Mouse (Mus musculus): ENCODE measurements around the gene Tecpr2. TPM values are rescaled to one million over a fixed set of nuclear protein-coding genes. Genes with fewer than 3 reads are reported as not detected.

The Tecpr2 gene
- polyA plus RNA-seq, 1 experiment from 2014 or later, result 1.2 TPM

DNA sequence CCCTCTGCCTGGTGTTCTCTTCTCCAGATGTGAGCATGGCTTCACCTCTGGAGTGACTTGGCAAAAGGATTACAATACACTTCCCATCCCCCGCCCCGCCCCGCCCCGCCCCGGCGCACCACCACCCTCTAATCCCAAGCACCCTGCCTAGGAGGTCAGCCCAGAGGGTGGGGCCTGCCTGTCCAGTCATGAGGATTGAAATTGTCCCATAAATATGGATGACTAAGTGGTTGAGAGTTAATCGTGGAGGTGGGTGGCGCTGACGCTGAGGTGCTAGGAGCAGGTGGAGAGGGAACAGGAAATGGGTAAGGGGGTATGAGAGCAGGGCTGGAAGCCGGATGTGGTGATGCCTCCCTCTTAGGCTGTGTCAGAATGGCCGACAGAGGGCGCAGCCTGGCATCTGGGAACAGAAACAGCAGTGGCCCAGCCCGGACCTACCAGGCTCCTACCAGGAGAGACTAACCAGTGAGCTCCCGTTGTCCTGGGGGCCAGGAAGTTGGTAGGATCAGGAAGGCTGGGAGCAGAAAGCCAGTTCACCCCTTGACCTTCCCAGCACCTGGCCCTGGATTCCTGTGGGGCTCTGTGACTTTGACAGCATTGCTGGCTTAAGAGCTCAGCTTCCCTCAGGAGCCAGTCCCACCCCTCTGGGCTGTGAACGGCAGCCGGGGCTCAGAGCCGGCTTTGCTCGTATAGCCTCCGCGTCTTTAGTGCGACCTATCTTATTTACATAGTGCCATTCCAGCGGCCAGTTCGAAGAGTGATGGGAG lies 102.5 kb downstream of the Tecpr2 start:
- no peaks in the 10 kb centered on the region for H3K27me3 ChIP-seq (ENCODE audit: control insufficient read depth, insufficient read depth, low read length)
- WGBS, result 6% methylated on average over 23 of the region's 23 CpGs
- peak overlapping the region; percentile 43 for H3K4me3 ChIP-seq (ENCODE audit: low read depth, low read length)
- peak overlapping the region; percentile 64 for H3K4me2 ChIP-seq (replicated peaks; ENCODE audit: low read depth)
- H3K9me3 ChIP-seq (ENCODE audit: control insufficient read depth, low read length), result no peaks in the 10 kb centered on the region
- peak; percentile 90 for DNase-seq (ENCODE audit: low spot score)
- H3K4me1 ChIP-seq (replicated peaks; ENCODE audit: control insufficient read depth, insufficient read depth), result no peaks in the 10 kb centered on the region
- peak overlapping the region; percentile 90 for H3K27ac ChIP-seq (replicated peaks)
- peak overlapping the region; percentile 45 for H3K9ac ChIP-seq (ENCODE audit: low read length)
- no peaks in the 10 kb centered on the region for H3K36me3 ChIP-seq (ENCODE audit: control insufficient read depth, insufficient read depth, low read length)
- ATAC-seq (ENCODE audit: low FRiP score, low TSS enrichment), result peak; percentile 91
- TF ChIP-seq CTCF (IDR thresholded peaks at IDR 0.05; ENCODE audit: low read depth) (peak; percentile 81), EP300 (optimal IDR thresholded peaks at IDR 0.05) (no peak)

DNA sequence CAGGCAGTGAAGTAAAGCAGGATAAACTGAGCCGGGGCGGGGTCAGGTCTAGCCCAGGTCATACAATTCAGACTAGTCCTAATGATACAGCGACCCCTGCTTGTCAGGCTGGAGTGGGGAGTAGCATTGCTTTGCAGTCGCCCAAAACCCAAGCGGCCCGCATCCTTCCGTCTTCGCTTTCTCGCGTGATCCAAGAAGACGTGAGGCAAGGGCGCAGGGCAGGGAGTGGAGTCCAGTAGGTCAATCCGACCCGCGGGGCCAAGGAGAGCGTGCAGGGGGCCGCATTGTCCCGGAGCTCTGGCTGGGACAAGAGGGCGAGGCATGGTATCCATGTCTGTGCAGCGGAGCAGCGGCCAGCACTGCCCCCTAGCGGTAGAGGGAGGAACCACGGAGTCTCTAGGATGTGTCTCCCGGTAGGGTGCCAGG lies 103.1 kb downstream of the Tecpr2 start:
- no peaks in the 10 kb centered on the region for H3K36me3 ChIP-seq (ENCODE audit: control insufficient read depth, insufficient read depth, low read length)

GRCm38 (mm10) chr12:110992771-110993170 lies 103.7 kb downstream of the Tecpr2 start:
- no peak overlapping the region; the same call in 1 of the 2 replicates for H3K4me3 ChIP-seq (ENCODE audit: low read depth, low read length)
- WGBS, result 79% methylated on average over 12 of the region's 12 CpGs
- no peak for ATAC-seq (ENCODE audit: low FRiP score, low TSS enrichment)
- no peak for DNase-seq (ENCODE audit: low spot score)
- H3K27ac ChIP-seq (replicated peaks), result peak overlapping the region; percentile 90
- no peaks in the 10 kb centered on the region for H3K27me3 ChIP-seq (ENCODE audit: control insufficient read depth, insufficient read depth, low read length)
- H3K36me3 ChIP-seq (ENCODE audit: control insufficient read depth, insufficient read depth, low read length), result no peaks in the 10 kb centered on the region
- H3K9me3 ChIP-seq (ENCODE audit: control insufficient read depth, low read length), result no peaks in the 10 kb centered on the region
- peak overlapping the region; percentile 45; the same call in 1 of the 2 replicates for H3K9ac ChIP-seq (ENCODE audit: low read length)
- H3K4me2 ChIP-seq (replicated peaks; ENCODE audit: low read depth), result peak overlapping the region; percentile 64
- no peak for TF ChIP-seq EP300 (optimal IDR thresholded peaks at IDR 0.05)
- TF ChIP-seq CTCF (IDR thresholded peaks at IDR 0.05; ENCODE audit: low read depth), result no peak
- no peaks in the 10 kb centered on the region for H3K4me1 ChIP-seq (replicated peaks; ENCODE audit: control insufficient read depth, insufficient read depth)

More for the DNA sequence above, 103.1 kb downstream of the Tecpr2 start:
- H3K4me3 ChIP-seq (ENCODE audit: low read depth, low read length), result peak overlapping the region; percentile 43
- DNase-seq (ENCODE audit: low spot score), result peak; percentile 94
- no peaks in the 10 kb centered on the region for H3K27me3 ChIP-seq (ENCODE audit: control insufficient read depth, insufficient read depth, low read length)
- no peaks in the 10 kb centered on the region for H3K4me1 ChIP-seq (replicated peaks; ENCODE audit: control insufficient read depth, insufficient read depth)
- TF ChIP-seq EP300 (optimal IDR thresholded peaks at IDR 0.05), result no peak
- peak; percentile 98 for TF ChIP-seq CTCF (IDR thresholded peaks at IDR 0.05; ENCODE audit: low read depth)
- H3K9ac ChIP-seq (ENCODE audit: low read length), result peak overlapping the region; percentile 45
- WGBS, result under 1% methylated on average over 24 of the region's 24 CpGs
- H3K4me2 ChIP-seq (replicated peaks; ENCODE audit: low read depth), result peak overlapping the region; percentile 64
- no peaks in the 10 kb centered on the region for H3K9me3 ChIP-seq (ENCODE audit: control insufficient read depth, low read length)
- peak; percentile 86 for ATAC-seq (ENCODE audit: low FRiP score, low TSS enrichment)
- H3K27ac ChIP-seq (replicated peaks), result peak overlapping the region; percentile 90

- Histone ChIP-seq H3K9me3 (ENCODE audit: control insufficient read depth, low read length) (no peaks in the 10 kb centered on the region), H3K27ac (replicated peaks) (peak overlapping the region; percentile 90; the same call in 1 of the 2 replicates), H3K27me3 (ENCODE audit: control insufficient read depth, insufficient read depth, low read length) (no peaks in the 10 kb centered on the region), H3K4me3 (ENCODE audit: low read depth, low read length) (no peak overlapping the region), H3K4me1 (replicated peaks; ENCODE audit: control insufficient read depth, insufficient read depth) (no peaks in the 10 kb centered on the region), H3K9ac (ENCODE audit: low read length) (no peak overlapping the region), H3K36me3 (ENCODE audit: control insufficient read depth, insufficient read depth, low read length) (no peaks in the 10 kb centered on the region), H3K4me2 (replicated peaks; ENCODE audit: low read depth) (no peak overlapping the region)
- WGBS, result 58% methylated on average over 3 of the region's 3 CpGs
- ATAC-seq (ENCODE audit: low FRiP score, low TSS enrichment) (no peak), DNase-seq (ENCODE audit: low spot score) (no peak)
- TF ChIP-seq EP300 (optimal IDR thresholded peaks at IDR 0.05) (no peak), CTCF (IDR thresholded peaks at IDR 0.05; ENCODE audit: low read depth) (no peak)
Observed at GRCm38 (mm10) chr12:110993226-110993625, 104.2 kb downstream of the Tecpr2 start.

DNA sequence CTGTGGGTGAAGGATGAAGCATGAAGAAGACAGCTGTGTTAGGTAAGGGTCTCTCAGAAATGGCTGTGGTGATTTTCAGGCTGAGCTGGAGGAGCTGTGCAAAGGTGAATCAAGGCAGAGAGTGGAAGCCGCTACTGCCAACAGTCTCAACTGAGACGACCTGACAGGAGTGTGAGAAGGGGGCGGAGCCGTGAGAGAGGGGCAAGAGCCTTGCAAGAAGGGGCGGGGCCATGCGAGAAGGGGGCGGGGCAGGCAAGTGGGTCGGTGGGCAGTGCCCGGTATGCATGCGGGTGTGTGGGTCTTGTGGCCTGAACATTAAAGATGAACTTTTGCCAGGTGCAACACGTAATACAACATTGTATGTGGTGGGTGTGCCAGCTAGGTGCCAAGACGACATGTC lies 105.6 kb downstream of the Tecpr2 start:
- Histone ChIP-seq H3K27ac (replicated peaks) (no peak overlapping the region), H3K4me3 (ENCODE audit: low read depth, low read length) (no peak overlapping the region), H3K27me3 (ENCODE audit: control insufficient read depth, insufficient read depth, low read length) (no peaks in the 10 kb centered on the region), H3K4me1 (replicated peaks; ENCODE audit: control insufficient read depth, insufficient read depth) (no peaks in the 10 kb centered on the region), H3K4me2 (replicated peaks; ENCODE audit: low read depth) (no peak overlapping the region), H3K9me3 (ENCODE audit: control insufficient read depth, low read length) (no peaks in the 10 kb centered on the region), H3K9ac (ENCODE audit: low read length) (no peak overlapping the region), H3K36me3 (ENCODE audit: control insufficient read depth, insufficient read depth, low read length) (no peaks in the 10 kb centered on the region)
- DNase-seq (ENCODE audit: low spot score) (no peak), ATAC-seq (ENCODE audit: low FRiP score, low TSS enrichment) (no peak)
- TF ChIP-seq EP300 (optimal IDR thresholded peaks at IDR 0.05) (no peak), CTCF (IDR thresholded peaks at IDR 0.05; ENCODE audit: low read depth) (no peak)
- 29% methylated on average over 12 of the region's 12 CpGs for WGBS

- ATAC-seq (ENCODE audit: low FRiP score, low TSS enrichment), result no peak
- TF ChIP-seq EP300 (optimal IDR thresholded peaks at IDR 0.05) (no peak), CTCF (IDR thresholded peaks at IDR 0.05; ENCODE audit: low read depth) (no peak)
- no peaks in the 10 kb centered on the region for H3K4me1 ChIP-seq (replicated peaks; ENCODE audit: control insufficient read depth, insufficient read depth)
- H3K4me2 ChIP-seq (replicated peaks; ENCODE audit: low read depth), result no peak overlapping the region
- no peak overlapping the region for H3K4me3 ChIP-seq (ENCODE audit: low read depth, low read length)
- no peak overlapping the region for H3K27ac ChIP-seq (replicated peaks)
- no peaks in the 10 kb centered on the region for H3K36me3 ChIP-seq (ENCODE audit: control insufficient read depth, insufficient read depth, low read length)
- no peak for DNase-seq (ENCODE audit: low spot score)
- no peak overlapping the region for H3K9ac ChIP-seq (ENCODE audit: low read length)
- H3K9me3 ChIP-seq (ENCODE audit: control insufficient read depth, low read length), result no peaks in the 10 kb centered on the region
- 97% methylated on average over 11 of the region's 11 CpGs for WGBS
- no peaks in the 10 kb centered on the region for H3K27me3 ChIP-seq (ENCODE audit: control insufficient read depth, insufficient read depth, low read length)
Observed at GRCm38 (mm10) chr12:110998092-110998491, 109.0 kb downstream of the Tecpr2 start.
